Mouse (Mus musculus) layer of hippocampus, adult 8-10 months (tissue): ENCODE measurements around the gene H2-T24. TPM values are rescaled to one million over a fixed set of nuclear protein-coding genes. Genes with fewer than 3 reads are reported as not detected.
"Not testable (repeated sequence)": the region's sequence is repeated elsewhere in the genome, so short reads cannot be mapped to it uniquely, and the experiment has no call there.

ENCODE experiments used
- DNase-seq, 2 experiments: peaks; one replicate each; pipeline ENCODE4 v3.0.0; 2022; ENCODE audit warnings: low spot score in 2 of 2
- total RNA-seq, 4 experiments: library from RNA; stranded (reverse); gene quantifications; 2 replicates each; pipeline ENCODE4 v1.2.4; 2022

H2-T24 gene
- 1 to 10 TPM in 3 of 4 experiments, under 1 TPM in 1; 0.80 to 4.4 (median 2.6) TPM for total RNA-seq

- DNase-seq, result no peak
Observed at GRCm38 (mm10) chr17:36020191-36021073, at the start of gene H2-T24. Gene H2-T24 (minus strand): TSS chr17:36020560.

- DNase-seq, result peak; percentile 63 to 88
Observed at GRCm38 (mm10) chr17:36060829-36061228, 40.5 kb upstream of the H2-T24 start.

- DNase-seq, result not testable (repeated sequence)
Observed at GRCm38 (mm10) chr17:36058362-36058761, 38.0 kb upstream of the H2-T24 start, which contains the start of gene Gm11127. Gene Gm11127 (minus strand): TSS chr17:36058371.

GRCm38 (mm10) chr17:36057927-36058326 lies 37.6 kb upstream of the H2-T24 start:
- DNase-seq, result not testable (repeated sequence)

DNA sequence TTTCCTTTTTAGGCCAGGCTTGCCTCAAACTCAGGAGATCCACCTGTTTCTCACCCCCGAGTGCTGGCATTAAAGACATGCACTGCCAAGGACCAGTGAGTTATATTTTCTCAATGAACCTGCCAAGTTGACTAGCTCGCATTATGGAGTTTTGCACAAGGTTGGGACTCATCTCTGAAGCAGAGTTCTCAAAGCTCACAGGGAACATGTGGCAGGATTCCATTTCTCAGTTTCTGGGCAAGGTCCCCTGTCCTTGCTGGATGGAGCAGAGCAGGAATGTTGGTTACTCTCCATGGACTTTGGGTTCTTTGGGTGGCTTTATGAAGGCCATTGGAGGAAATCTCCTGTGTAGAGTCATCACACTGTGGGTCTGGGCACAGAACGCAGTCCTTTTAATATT lies 22.9 kb upstream of the H2-T24 start:
- no peak for DNase-seq

DNA sequence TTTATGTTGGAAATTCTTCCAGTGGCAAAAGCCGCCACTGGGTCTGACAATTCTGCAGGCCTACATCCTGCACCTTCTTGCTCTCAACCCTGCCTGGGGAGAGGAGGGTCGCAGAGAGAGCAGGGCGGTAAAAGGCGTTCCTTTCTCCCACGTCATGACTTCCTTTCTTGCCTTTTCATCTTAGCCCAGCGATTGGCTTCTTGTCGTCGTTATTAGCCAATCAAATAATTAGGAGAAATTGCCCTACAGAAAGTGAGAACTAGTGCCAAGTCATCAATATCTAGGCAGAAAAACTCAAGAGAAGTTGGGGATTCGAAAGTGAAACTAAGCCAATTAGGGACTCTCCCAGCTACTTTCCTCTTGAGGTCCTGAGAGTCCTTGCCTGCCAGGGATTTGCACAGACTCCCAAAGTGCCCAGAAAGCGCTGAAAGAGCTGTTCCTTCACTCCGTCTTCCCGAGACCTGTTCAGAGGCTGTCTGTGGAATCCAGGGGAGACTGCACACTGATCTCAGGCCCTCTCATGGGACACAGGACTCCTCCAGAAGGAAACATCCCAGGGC lies 22.3 kb upstream of the H2-T24 start, which contains the start of the genes H2-T22 and Gm6034:
H2-T22 (minus strand) TSS at position 138 of the 560 bp plus-strand sequence.
Gm6034 (plus strand) TSS at position 352 of the 560 bp plus-strand sequence.
- peak; percentile 60 to 82 for DNase-seq

DNA sequence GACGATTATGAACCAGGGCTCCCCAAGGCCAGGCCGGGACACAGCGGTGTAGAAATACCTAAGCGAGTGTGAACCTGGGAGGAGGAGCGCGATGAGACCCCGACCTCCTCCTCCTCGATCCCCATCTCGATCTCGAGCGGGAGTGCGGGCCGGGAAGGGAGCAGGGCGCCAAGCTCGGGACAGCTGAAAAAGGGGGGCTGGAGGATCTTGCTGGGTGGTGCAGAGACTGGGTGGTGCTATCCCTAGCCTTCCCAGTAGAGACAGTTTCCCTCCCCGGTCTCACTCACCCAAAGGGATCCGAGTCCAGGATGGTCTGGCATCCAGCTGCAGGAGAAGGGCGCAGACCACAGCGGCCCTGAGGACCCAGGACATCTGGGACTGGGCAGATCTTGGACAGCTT lies 21.7 kb upstream of the H2-T24 start:
- not testable (repeated sequence) for DNase-seq

DNA sequence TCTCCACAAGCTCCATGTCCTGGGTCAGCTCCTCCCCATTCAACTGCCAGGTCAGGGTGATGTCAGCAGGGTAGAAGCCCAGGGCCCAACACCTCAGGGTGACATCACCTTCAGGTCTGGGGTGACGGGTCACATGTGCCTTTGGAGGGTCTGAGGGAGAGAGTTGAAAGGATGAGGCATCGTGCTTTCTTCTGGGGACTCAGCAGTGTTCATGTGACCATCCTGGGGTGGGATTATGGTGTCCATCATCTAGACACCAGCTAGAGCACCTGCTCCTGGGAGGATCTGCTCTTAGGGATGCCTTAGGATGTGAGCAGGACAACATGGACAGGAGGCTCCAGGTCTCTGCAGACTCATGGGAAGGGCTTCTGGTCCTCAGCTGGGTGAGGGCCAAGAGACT lies 20.2 kb upstream of the H2-T24 start:
- DNase-seq, result not testable (repeated sequence)

- DNase-seq, result not testable (repeated sequence)
Observed at GRCm38 (mm10) chr17:36036126-36036525, 15.8 kb upstream of the H2-T24 start.

GRCm38 (mm10) chr17:36035010-36035638 lies 14.8 kb upstream of the H2-T24 start:
- peak in 1 of 2 experiments; percentile 56 for DNase-seq

GRCm38 (mm10) chr17:36034524-36034923 lies 14.2 kb upstream of the H2-T24 start:
- DNase-seq, result not testable (repeated sequence)

DNA sequence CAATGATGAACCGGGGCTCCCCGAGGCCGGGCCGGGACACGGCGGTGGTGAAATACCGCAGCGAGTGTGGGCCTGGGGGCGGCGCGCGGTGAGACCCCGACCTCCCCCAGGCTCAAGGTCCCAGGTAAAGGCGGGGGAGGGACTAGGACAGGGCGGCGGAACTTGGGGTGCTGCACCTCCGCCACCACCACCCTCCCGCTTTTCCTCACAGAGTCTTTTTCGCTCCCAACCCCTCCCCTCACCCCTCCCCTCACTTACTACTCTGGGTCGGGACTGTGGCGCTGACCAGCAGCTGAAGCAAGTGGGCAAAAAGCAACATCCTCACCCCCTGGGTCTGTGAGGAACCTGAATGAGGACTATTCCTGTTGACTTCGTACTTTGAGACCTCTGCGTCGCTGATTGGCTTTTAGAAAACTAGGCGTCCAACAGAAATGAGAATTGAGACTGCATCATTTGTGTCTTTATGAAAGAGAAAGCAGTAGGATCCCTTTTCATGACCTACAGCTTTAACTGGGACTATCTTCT lies 12.1 kb upstream of the H2-T24 start, which contains the start of gene H2-T23:
H2-T23 (minus strand) TSS at position 505 of the 525 bp plus-strand sequence.
- DNase-seq, result not testable (repeated sequence)

DNA sequence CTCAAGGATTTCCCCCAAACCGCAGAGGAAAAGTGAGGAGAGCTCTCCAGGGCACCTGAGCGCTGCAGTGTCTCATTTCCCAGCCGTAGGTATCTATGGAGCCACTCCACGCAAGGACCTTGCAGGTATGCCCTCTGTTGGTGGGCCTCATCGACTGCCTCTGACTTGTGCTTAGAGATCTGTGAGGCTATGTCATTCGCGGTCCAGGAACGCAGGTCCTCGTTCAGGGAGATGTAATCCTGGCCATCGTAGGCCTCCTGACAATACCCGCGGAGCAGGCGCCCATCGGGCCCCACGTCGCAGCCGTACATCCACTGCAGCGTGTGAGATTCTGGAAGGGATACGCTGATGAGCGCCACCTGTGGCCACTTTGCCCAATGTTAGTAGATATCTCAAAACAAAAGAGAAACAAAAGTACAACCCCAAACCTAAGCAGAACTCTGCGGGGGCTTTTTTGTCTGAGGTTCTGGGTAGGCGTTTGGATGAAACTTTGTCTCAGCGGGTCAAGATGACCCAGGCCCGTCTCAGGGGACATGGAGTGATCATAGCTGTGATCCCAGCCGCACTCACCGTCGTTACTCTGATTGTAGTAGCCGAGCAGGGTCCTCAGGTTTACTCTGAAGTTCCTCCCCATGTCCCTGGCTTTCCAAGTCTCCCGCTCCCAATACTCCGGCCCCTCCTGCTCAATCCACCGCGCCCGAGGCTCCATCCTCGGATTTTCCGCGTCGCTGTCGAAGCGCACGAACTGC lies 11.4 kb upstream of the H2-T24 start:
- not testable (repeated sequence) for DNase-seq

DNA sequence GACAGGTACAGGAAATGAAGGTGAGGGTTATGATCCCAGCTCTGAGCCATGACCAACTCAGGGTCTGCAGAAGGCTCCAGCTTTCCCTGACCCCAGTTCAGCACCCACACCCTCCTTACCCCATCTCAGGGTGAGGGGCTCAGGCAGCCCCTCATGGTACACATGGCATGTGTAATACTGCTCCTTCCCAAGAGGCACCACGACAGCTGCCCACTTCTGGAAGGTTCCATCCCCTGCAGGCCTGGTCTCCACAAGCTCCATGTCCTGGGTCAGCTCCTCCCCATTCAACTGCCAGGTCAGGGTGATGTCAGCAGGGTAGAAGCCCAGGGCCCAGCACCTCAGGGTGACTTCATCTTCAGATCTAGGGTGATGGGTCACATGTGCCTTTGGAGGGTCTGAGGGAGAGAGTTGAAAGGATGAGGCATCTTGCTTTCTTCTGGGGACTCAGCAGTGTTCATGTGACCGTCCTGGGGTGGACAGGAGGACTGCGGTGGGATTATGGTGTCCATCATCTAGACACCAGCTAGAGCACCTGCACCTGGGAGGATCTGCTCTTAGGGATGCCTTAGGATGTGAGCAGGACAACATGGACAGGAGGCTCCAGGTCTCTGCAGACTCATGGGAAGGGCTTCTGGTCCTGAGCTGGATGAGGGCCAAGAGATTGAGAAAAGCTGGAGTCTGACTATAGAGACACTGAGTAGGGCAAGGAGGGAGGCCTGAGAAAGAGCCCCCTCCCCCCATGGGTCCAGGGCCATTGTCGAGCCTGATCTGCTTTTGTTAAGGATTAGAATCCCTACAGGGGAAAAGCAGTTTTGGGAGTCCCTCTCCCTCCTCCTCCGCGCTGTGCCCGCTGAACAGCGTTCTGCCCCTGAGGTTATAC lies 10.6 kb upstream of the H2-T24 start:
- not testable (repeated sequence) for DNase-seq

- DNase-seq, result not testable (repeated sequence)
Observed at GRCm38 (mm10) chr17:36030046-36030702, 9.8 kb upstream of the H2-T24 start.

GRCm38 (mm10) chr17:36028879-36029619 lies 8.7 kb upstream of the H2-T24 start:
- DNase-seq, result no peak

DNA sequence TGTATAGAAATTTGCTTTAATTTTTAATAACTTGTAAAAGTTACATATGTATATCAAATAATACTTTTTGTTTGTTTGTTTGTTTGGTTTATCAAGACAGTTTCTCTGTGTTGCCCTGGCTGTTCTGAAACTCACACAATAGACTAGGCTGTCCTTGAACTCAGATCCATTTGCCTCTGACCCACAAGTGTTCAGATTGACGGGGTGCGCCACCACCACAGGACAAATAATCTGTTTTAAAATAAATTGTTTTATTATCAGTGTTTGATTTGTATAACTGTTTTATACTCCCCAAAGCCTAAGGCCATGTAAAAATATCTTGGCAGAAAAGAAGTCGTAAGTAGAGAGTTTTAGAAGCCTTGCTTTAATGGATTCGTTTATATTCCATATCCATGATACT lies 7.3 kb upstream of the H2-T24 start:
- DNase-seq, result no peak

GRCm38 (mm10) chr17:36025901-36026300 lies 5.5 kb upstream of the H2-T24 start:
- no peak for DNase-seq
